Mouse (Mus musculus): Measurements from ENCODE around the gene Gm10401. TPM values are rescaled to one million over a fixed set of nuclear protein-coding genes. Genes with fewer than 3 reads are reported as not detected.
A peak's percentile ranks its signal among the peaks of the same experiment; 100 is the strongest.

Gene Gm10401
- polyA plus RNA-seq, 1 experiment from 2014 or later, result 6.0 TPM

- H3K4me2 ChIP-seq (ENCODE audit: low read depth, low read length), result no peak overlapping the region
- 78% methylated on average over 10 of the region's 10 CpGs for WGBS (ENCODE audit: insufficient replicate concordance)
These were observed 45.5 kb upstream of the Gm10401 start for GRCm38 (mm10) chr5:115143552-115143951.

GRCm38 (mm10) chr5:115142166-115142697 lies 44.1 kb upstream of the Gm10401 start:
- ATAC-seq, result no peak
- no peak for TF ChIP-seq EP300 (IDR thresholded peaks at IDR 0.05; ENCODE audit: low read depth)
- TF ChIP-seq CTCF (IDR thresholded peaks at IDR 0.05; ENCODE audit: low read depth), result no peak

More at GRCm38 (mm10) chr5:115143552-115143951, 45.5 kb upstream of the Gm10401 start:
- Histone ChIP-seq H3K27ac (ENCODE audit: low read depth) (no peak overlapping the region), H3K4me1 (ENCODE audit: insufficient read depth) (no peaks in the 10 kb centered on the region), H3K4me3 (ENCODE audit: low read depth, low read length) (no peak overlapping the region), H3K36me3 (replicated peaks; ENCODE audit: insufficient read depth, low read length) (peaks cover 34% of the 10 kb centered on the region), H3K9me3 (ENCODE audit: low read length) (no peaks in the 10 kb centered on the region), H3K9ac (replicated peaks) (no peak overlapping the region), H3K27me3 (ENCODE audit: insufficient read depth, low read length) (no peaks in the 10 kb centered on the region)
- no peak for DNase-seq
- TF ChIP-seq EP300 (IDR thresholded peaks at IDR 0.05; ENCODE audit: low read depth) (no peak), CTCF (IDR thresholded peaks at IDR 0.05; ENCODE audit: low read depth) (no peak)
- no peak for ATAC-seq

GRCm38 (mm10) chr5:115140726-115141125 lies 42.6 kb upstream of the Gm10401 start:
- ATAC-seq, result no peak

More at GRCm38 (mm10) chr5:115142166-115142697, 44.1 kb upstream of the Gm10401 start:
- whole genome bisulfite sequencing (ENCODE audit: insufficient replicate concordance), result 82% methylated on average over 9 of the region's 9 CpGs
- H3K4me2 ChIP-seq (ENCODE audit: low read depth, low read length), result no peak overlapping the region
- no peak overlapping the region for H3K4me3 ChIP-seq (ENCODE audit: low read depth, low read length)
- no peak overlapping the region for H3K27ac ChIP-seq (ENCODE audit: low read depth)
- no peak for DNase-seq
- H3K9ac ChIP-seq (replicated peaks), result no peak overlapping the region
- no peaks in the 10 kb centered on the region for H3K27me3 ChIP-seq (ENCODE audit: insufficient read depth, low read length)
- H3K36me3 ChIP-seq (replicated peaks; ENCODE audit: insufficient read depth, low read length), result peaks cover 20% of the 10 kb centered on the region
- no peaks in the 10 kb centered on the region for H3K9me3 ChIP-seq (ENCODE audit: low read length)
- no peaks in the 10 kb centered on the region for H3K4me1 ChIP-seq (ENCODE audit: insufficient read depth)

GRCm38 (mm10) chr5:115139124-115139523 lies 41.0 kb upstream of the Gm10401 start:
- H3K4me2 ChIP-seq (ENCODE audit: low read depth, low read length), result no peak overlapping the region
- H3K36me3 ChIP-seq (replicated peaks; ENCODE audit: insufficient read depth, low read length), result peaks cover 5% of the 10 kb centered on the region; the same call in 1 of the 2 replicates
- H3K27ac ChIP-seq (ENCODE audit: low read depth), result no peak overlapping the region
- ATAC-seq (no peak), DNase-seq (no peak)
- H3K9me3 ChIP-seq (ENCODE audit: low read length), result no peaks in the 10 kb centered on the region
- no peak overlapping the region for H3K4me3 ChIP-seq (ENCODE audit: low read depth, low read length)
- H3K27me3 ChIP-seq (ENCODE audit: insufficient read depth, low read length), result no peaks in the 10 kb centered on the region
- TF ChIP-seq EP300 (IDR thresholded peaks at IDR 0.05; ENCODE audit: low read depth) (no peak), CTCF (IDR thresholded peaks at IDR 0.05; ENCODE audit: low read depth) (no peak)
- peaks cover 2% of the 10 kb centered on the region; the same call in 1 of the 2 replicates for H3K4me1 ChIP-seq (ENCODE audit: insufficient read depth)
- no peak overlapping the region for H3K9ac ChIP-seq (replicated peaks)
- 66% methylated on average over 4 of the region's 4 CpGs for WGBS (ENCODE audit: insufficient replicate concordance)

More at GRCm38 (mm10) chr5:115140726-115141125, 42.6 kb upstream of the Gm10401 start:
- H3K4me1 ChIP-seq (ENCODE audit: insufficient read depth), result no peaks in the 10 kb centered on the region
- TF ChIP-seq EP300 (IDR thresholded peaks at IDR 0.05; ENCODE audit: low read depth) (no peak), CTCF (IDR thresholded peaks at IDR 0.05; ENCODE audit: low read depth) (no peak)
- no peaks in the 10 kb centered on the region for H3K27me3 ChIP-seq (ENCODE audit: insufficient read depth, low read length)
- no peak overlapping the region for H3K27ac ChIP-seq (ENCODE audit: low read depth)
- WGBS (ENCODE audit: insufficient replicate concordance), result 54% methylated on average over 3 of the region's 3 CpGs
- H3K9ac ChIP-seq (replicated peaks), result no peak overlapping the region
- peaks cover 10% of the 10 kb centered on the region; the same call in 1 of the 2 replicates for H3K36me3 ChIP-seq (replicated peaks; ENCODE audit: insufficient read depth, low read length)
- no peaks in the 10 kb centered on the region for H3K9me3 ChIP-seq (ENCODE audit: low read length)
- no peak overlapping the region for H3K4me2 ChIP-seq (ENCODE audit: low read depth, low read length)
- no peak for DNase-seq
- no peak overlapping the region for H3K4me3 ChIP-seq (ENCODE audit: low read depth, low read length)

DNA sequence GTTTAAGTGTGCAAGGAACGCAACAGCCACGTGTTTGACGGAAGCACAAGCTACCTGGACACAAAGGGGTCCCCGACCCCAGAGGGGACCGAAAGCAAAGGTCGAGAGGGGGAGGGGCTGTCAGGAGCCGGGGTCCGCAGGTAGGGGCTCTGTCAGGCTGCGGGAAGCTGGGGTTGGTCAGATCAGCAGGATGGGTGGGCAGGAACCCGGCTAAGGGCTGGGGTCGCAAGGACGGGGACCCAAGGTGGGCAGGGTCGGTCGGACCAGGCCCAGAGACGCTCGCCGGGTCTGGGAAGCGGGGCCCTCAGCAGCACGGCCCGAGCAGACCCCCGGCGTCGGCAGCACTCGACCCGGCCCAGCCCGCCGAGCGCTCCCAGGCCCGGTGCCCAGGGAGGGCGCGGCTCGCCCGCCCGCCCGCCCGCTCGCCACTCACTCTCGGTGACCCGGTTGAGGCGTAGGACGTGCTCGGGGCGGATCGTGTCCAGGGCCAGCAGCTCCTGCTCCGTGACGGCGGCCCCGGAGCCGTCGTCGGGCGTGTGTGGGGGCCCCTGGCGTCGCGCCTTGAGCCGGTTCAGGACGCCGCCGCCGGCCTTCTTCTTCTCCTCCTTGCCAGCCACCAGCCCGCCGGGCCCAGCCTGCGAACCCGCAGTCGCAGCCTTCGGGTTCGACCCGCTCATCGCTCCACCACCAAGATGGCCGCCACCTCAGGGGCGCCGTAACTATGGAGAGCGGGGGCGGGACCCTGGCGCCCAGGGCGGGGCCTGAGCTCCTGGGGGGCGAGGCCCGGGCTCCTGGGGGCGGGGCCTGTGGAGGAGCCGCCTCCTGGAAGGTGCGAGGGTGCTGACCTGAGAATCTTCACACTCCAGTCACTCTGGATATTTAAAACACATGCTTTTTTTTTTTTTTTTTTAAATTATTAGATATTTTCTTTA lies 36.4 kb upstream of the Gm10401 start, which contains the start of gene Unc119b:
Unc119b (minus strand) TSS at position 742 of the 932 bp plus-strand sequence.
- no peaks in the 10 kb centered on the region; the same call in 1 of the 2 replicates for H3K36me3 ChIP-seq (replicated peaks; ENCODE audit: insufficient read depth, low read length)
- peak within 1 kb of the TSS; percentile 94 for H3K4me3 ChIP-seq (ENCODE audit: low read depth, low read length)
- H3K4me1 ChIP-seq (ENCODE audit: insufficient read depth), result peaks cover 17% of the 10 kb centered on the region
- DNase-seq (peak; percentile 92), ATAC-seq (peak; percentile 99)
- peak within 1 kb of the TSS; percentile 57; the same call in 1 of the 2 replicates for H3K27ac ChIP-seq (ENCODE audit: low read depth)
- H3K27me3 ChIP-seq (ENCODE audit: insufficient read depth, low read length), result no peaks in the 10 kb centered on the region
- H3K4me2 ChIP-seq (ENCODE audit: low read depth, low read length), result peak within 1 kb of the TSS; percentile 100
- H3K9ac ChIP-seq (replicated peaks), result peak within 1 kb of the TSS; percentile 79
- no peaks in the 10 kb centered on the region for H3K9me3 ChIP-seq (ENCODE audit: low read length)
- TF ChIP-seq EP300 (IDR thresholded peaks at IDR 0.05; ENCODE audit: low read depth) (no peak), CTCF (IDR thresholded peaks at IDR 0.05; ENCODE audit: low read depth) (no peak)
- WGBS (ENCODE audit: insufficient replicate concordance), result under 1% methylated on average over 52 of the region's 81 CpGs

Measured in liver, postnatal 0 days (tissue).